Comparison of ENCODE assay signal across 8 mouse cellular contexts in the genomic region with DNA sequence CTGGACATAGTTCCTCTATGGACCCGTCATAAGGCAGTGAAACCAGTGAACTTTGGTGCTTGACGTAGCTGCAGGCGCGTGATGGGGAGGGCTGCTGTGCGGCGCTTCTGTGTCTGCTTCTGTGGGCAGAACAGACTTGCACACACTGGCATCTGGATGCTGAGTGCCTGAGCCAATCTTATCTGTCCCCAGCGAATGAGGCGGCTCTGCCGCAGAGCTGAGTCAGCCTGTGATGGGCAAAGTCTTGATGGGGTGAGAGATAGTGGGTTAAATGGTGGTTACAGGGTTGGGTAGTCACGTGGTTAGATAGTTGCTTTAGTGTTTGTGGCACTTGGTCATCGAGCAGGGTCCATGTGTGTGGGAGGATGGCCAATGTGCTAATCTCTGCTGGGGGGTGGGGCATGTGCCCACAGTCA. TPM values are rescaled to one million over a fixed set of nuclear protein-coding genes. Genes with fewer than 3 reads are reported as not detected.
DNase-seq lines count a peak whose midpoint lies in the region; ATAC-seq and TF ChIP-seq lines count a peak whose summit lies in the region.

No protein-coding gene starts in this region.

- peaks cover 5% of the 10 kb centered on the region for H3K27me3 ChIP-seq in forebrain, embryonic 10.5 days (ENCODE audit: poor library complexity, severe bottlenecking)
- 0 out of 2 replicates have a peak, but pooled peaks cover 2% of the 10 kb centered on the region for H3K27me3 ChIP-seq in forebrain, embryonic 13.5 days
- no peaks in the 10 kb centered on the region for H3K27me3 ChIP-seq in liver, adult 2 months (ENCODE audit: control insufficient read depth, insufficient read depth, low read length)
- H3K27me3 ChIP-seq in neural tube, embryonic 15.5 days (replicated peaks), result no peaks in the 10 kb centered on the region

- DNase-seq in forebrain, embryonic 10.5 days (ENCODE audit: extremely low spot score, low spot score), result no peak
- peak; percentile 68 to 77 for DNase-seq in frontal cortex, postnatal 36 days (ENCODE audit: low spot score in 2 of 2)
- DNase-seq in kidney, adult 11 months, result peak; percentile 85
- DNase-seq in liver, adult 2 months (ENCODE audit: extremely low read depth, low read depth, low spot score), result peak; percentile 99
- DNase-seq in right cerebral cortex, adult 2 months (ENCODE audit: low spot score in 2 of 2), result peak; percentile 59 to 79

- WGBS in forebrain, embryonic 10.5 days, result 77% methylated on average over 11 of the region's 11 CpGs
- 78% methylated on average over 11 of the region's 11 CpGs for WGBS in forebrain, embryonic 13.5 days
- 4% methylated on average over 11 of the region's 11 CpGs for WGBS in liver, adult 2 months
- 77% methylated on average over 11 of the region's 11 CpGs for whole genome bisulfite sequencing in neural tube, embryonic 15.5 days

- H3K9me3 ChIP-seq in forebrain, embryonic 10.5 days, result no peaks in the 10 kb centered on the region
- H3K9me3 ChIP-seq in forebrain, embryonic 13.5 days (replicated peaks), result no peaks in the 10 kb centered on the region
- H3K9me3 ChIP-seq in neural tube, embryonic 15.5 days (replicated peaks), result no peaks in the 10 kb centered on the region

- H3K4me2 ChIP-seq in forebrain, embryonic 13.5 days, result no peak overlapping the region
- no peak overlapping the region for H3K4me2 ChIP-seq in neural tube, embryonic 15.5 days

- H3K4me1 ChIP-seq in forebrain, embryonic 10.5 days, result peaks cover 61% of the 10 kb centered on the region
- H3K4me1 ChIP-seq in forebrain, embryonic 13.5 days, result peaks cover 40% of the 10 kb centered on the region
- peaks cover 25% of the 10 kb centered on the region; the same call in 1 of the 2 replicates for H3K4me1 ChIP-seq in liver, adult 2 months (ENCODE audit: control insufficient read depth, insufficient read depth, low read length)
- H3K4me1 ChIP-seq in neural tube, embryonic 15.5 days, result peaks cover 40% of the 10 kb centered on the region

- H3K36me3 ChIP-seq in forebrain, embryonic 10.5 days (replicated peaks), result peaks cover 33% of the 10 kb centered on the region
- H3K36me3 ChIP-seq in forebrain, embryonic 13.5 days (ENCODE audit: poor library complexity, severe bottlenecking), result peaks cover 22% of the 10 kb centered on the region
- no peaks in the 10 kb centered on the region for H3K36me3 ChIP-seq in liver, adult 2 months (ENCODE audit: control insufficient read depth, insufficient read depth, low read length)
- peaks cover 16% of the 10 kb centered on the region for H3K36me3 ChIP-seq in neural tube, embryonic 15.5 days

- peak; percentile 69; the same call in 1 of the 2 replicates for TF ChIP-seq POLR2A in liver, adult 2 months (IDR thresholded peaks at IDR 0.05; ENCODE audit: extremely low read depth, insufficient read depth, low read length)

- H3K79me2 ChIP-seq in liver, adult 2 months (ENCODE audit: control insufficient read depth, insufficient read depth, low read length), result peaks cover 10% of the 10 kb centered on the region

- H3K27ac ChIP-seq in forebrain, embryonic 10.5 days, result peak overlapping the region; percentile 89
- H3K27ac ChIP-seq in forebrain, embryonic 13.5 days, result no peak overlapping the region
- peak overlapping the region; percentile 100 for H3K27ac ChIP-seq in liver, adult 2 months (replicated peaks; ENCODE audit: insufficient read depth, low read depth, low read length)
- H3K27ac ChIP-seq in neural tube, embryonic 15.5 days (replicated peaks), result no peak overlapping the region

- no peak for ATAC-seq in forebrain, embryonic 13.5 days
- peak; percentile 37 for ATAC-seq in activated CD4-positive, CD25-positive, alpha-beta regulatory T cell, adult 4 months
- ATAC-seq in neural tube, embryonic 15.5 days (ENCODE audit: low FRiP score), result no peak

- no peak overlapping the region for H3K9ac ChIP-seq in forebrain, embryonic 13.5 days
- peak overlapping the region; percentile 56 for H3K9ac ChIP-seq in liver, adult 2 months (ENCODE audit: low read depth, low read length)
- no peak overlapping the region for H3K9ac ChIP-seq in neural tube, embryonic 15.5 days (replicated peaks)

- no peak overlapping the region for H3K4me3 ChIP-seq in forebrain, embryonic 10.5 days
- H3K4me3 ChIP-seq in forebrain, embryonic 13.5 days, result no peak overlapping the region
- no peak overlapping the region for H3K4me3 ChIP-seq in liver, adult 2 months (ENCODE audit: insufficient read depth, low read depth, low read length)
- no peak overlapping the region for H3K4me3 ChIP-seq in neural tube, embryonic 15.5 days (replicated peaks)

- no peak for TF ChIP-seq CTCF in liver, adult 2 months (IDR thresholded peaks at IDR 0.05; ENCODE audit: low read depth, low read length)

RNA-seq across cellular contexts. Expression of a gene that starts 2.9 kb away (rescaled TPM):
- polyA plus RNA-seq in forebrain, embryonic 10.5 days (2016; fragmentation: Nextera tagmentation; extraction: Ambion mirVana), result 4.5 TPM in 2 replicates
- 4.5 and 4.8 TPM in 2 replicates for polyA plus RNA-seq in forebrain, embryonic 13.5 days (2015; fragmentation: Nextera tagmentation; extraction: Ambion mirVana)
- 100 to 1,000 TPM; 107 to 125 TPM for polyA plus RNA-seq in activated CD4-positive, CD25-positive, alpha-beta regulatory T cell, adult 4 months (2017; shearing (Covaris generic))
- total RNA-seq in liver, adult 2 months (2014; rRNA removed), result 16.4 and 25.4 TPM in 2 replicates
- 41.1 and 54.3 TPM in 2 replicates for polyA plus RNA-seq in liver, adult 2 months (2012; rRNA removed)
- 4.2 and 7.5 TPM in 2 replicates for polyA plus RNA-seq in neural tube, embryonic 15.5 days (2015; fragmentation: Nextera tagmentation; extraction: Ambion mirVana)

RNA-seq across cellular contexts. Expression of a gene that starts 9.5 kb away (rescaled TPM):
- 60.3 and 60.6 TPM in 2 replicates for polyA plus RNA-seq in forebrain, embryonic 10.5 days (2016; fragmentation: Nextera tagmentation; extraction: Ambion mirVana)
- 49.3 and 51.5 TPM in 2 replicates for polyA plus RNA-seq in forebrain, embryonic 13.5 days (2015; fragmentation: Nextera tagmentation; extraction: Ambion mirVana)
- 10 to 100 TPM; 29.7 to 30.6 TPM for polyA plus RNA-seq in activated CD4-positive, CD25-positive, alpha-beta regulatory T cell, adult 4 months (2017; shearing (Covaris generic))
- total RNA-seq in liver, adult 2 months (2014; rRNA removed), result 13.4 and 17.6 TPM in 2 replicates
- polyA plus RNA-seq in liver, adult 2 months (2012; rRNA removed), result 49.2 and 50.9 TPM in 2 replicates
- 48.4 and 50.0 TPM in 2 replicates for polyA plus RNA-seq in neural tube, embryonic 15.5 days (2015; fragmentation: Nextera tagmentation; extraction: Ambion mirVana)

RNA-seq across cellular contexts. Expression of a gene that starts 9.8 kb away (rescaled TPM):
- 82.3 and 95.9 TPM in 2 replicates for polyA plus RNA-seq in forebrain, embryonic 10.5 days (2016; fragmentation: Nextera tagmentation; extraction: Ambion mirVana)
- 95.4 and 97.1 TPM in 2 replicates for polyA plus RNA-seq in forebrain, embryonic 13.5 days (2015; fragmentation: Nextera tagmentation; extraction: Ambion mirVana)
- polyA plus RNA-seq in activated CD4-positive, CD25-positive, alpha-beta regulatory T cell, adult 4 months (2017; shearing (Covaris generic)), result 10 to 100 TPM; 49.2 to 65.4 TPM
- total RNA-seq in liver, adult 2 months (2014; rRNA removed), result 16.1 TPM in 2 replicates
- polyA plus RNA-seq in liver, adult 2 months (2012; rRNA removed), result 52.8 and 59.1 TPM in 2 replicates
- polyA plus RNA-seq in neural tube, embryonic 15.5 days (2015; fragmentation: Nextera tagmentation; extraction: Ambion mirVana), result 89.3 and 96.0 TPM in 2 replicates

RNA-seq across cellular contexts. Expression of a gene that starts 10.6 kb away (rescaled TPM):
- 75.5 and 84.4 TPM in 2 replicates for polyA plus RNA-seq in forebrain, embryonic 10.5 days (2016; fragmentation: Nextera tagmentation; extraction: Ambion mirVana)
- 43.1 and 50.0 TPM in 2 replicates for polyA plus RNA-seq in forebrain, embryonic 13.5 days (2015; fragmentation: Nextera tagmentation; extraction: Ambion mirVana)
- 10 to 100 TPM; 61.5 to 70.3 TPM for polyA plus RNA-seq in activated CD4-positive, CD25-positive, alpha-beta regulatory T cell, adult 4 months (2017; shearing (Covaris generic))
- total RNA-seq in liver, adult 2 months (2014; rRNA removed), result 0.65 and 1.3 TPM in 2 replicates
- polyA plus RNA-seq in liver, adult 2 months (2012; rRNA removed), result 3.3 and 3.5 TPM in 2 replicates
- polyA plus RNA-seq in neural tube, embryonic 15.5 days (2015; fragmentation: Nextera tagmentation; extraction: Ambion mirVana), result 21.4 and 26.5 TPM in 2 replicates

RNA-seq across cellular contexts. Expression of a gene that starts 32.5 kb away (rescaled TPM):
- 939 and 976 TPM in 2 replicates for polyA plus RNA-seq in forebrain, embryonic 10.5 days (2016; fragmentation: Nextera tagmentation; extraction: Ambion mirVana)
- 644 and 704 TPM in 2 replicates for polyA plus RNA-seq in forebrain, embryonic 13.5 days (2015; fragmentation: Nextera tagmentation; extraction: Ambion mirVana)
- polyA plus RNA-seq in activated CD4-positive, CD25-positive, alpha-beta regulatory T cell, adult 4 months (2017; shearing (Covaris generic)), result 1,000 to 10,000 TPM; 1,380 to 1,513 TPM
- 110 and 136 TPM in 2 replicates for total RNA-seq in liver, adult 2 months (2014; rRNA removed)
- 471 and 577 TPM in 2 replicates for polyA plus RNA-seq in liver, adult 2 months (2012; rRNA removed)
- polyA plus RNA-seq in neural tube, embryonic 15.5 days (2015; fragmentation: Nextera tagmentation; extraction: Ambion mirVana), result 467 and 619 TPM in 2 replicates

Comparison
In these comparisons a context has a peak if more than half of its experiments do, and no peak if none do; other contexts are left out.
1. H3K27ac ChIP-seq: peak in forebrain, embryonic 10.5 days (single experiment) and liver, adult 2 months (single experiment); none in forebrain, embryonic 13.5 days (single experiment) and neural tube, embryonic 15.5 days (single experiment).